In genomic region chr14:34762682-34763081, GRCm38 (mm10) we compare ENCODE assay signal across 11 mouse cellular contexts. TPM values are rescaled to one million over a fixed set of nuclear protein-coding genes. Genes with fewer than 3 reads are reported as not detected.
DNase-seq lines count a peak whose midpoint lies in the region; ATAC-seq and TF ChIP-seq lines count a peak whose summit lies in the region.
"Had no signal": no experiment of that assay in that cellular context is flagged by ENCODE, and none has a peak within 500 bp of the region (broad histone marks: within the 10 kb centered on the region; RNA-seq: fewer than 3 reads in every experiment).

No protein-coding gene starts in this region.

- intact Hi-C loops in left cerebral cortex, postnatal 36 days (cut with DNase I): no loop called here

- peak; percentile 30; the same call in 1 of the 2 replicates for ATAC-seq in hindbrain, embryonic 11.5 days (ENCODE audit: low FRiP score)
- ATAC-seq in hindbrain, embryonic 14.5 days (ENCODE audit: low FRiP score): no peak
- peak; percentile 60; the same call in 1 of the 2 replicates for ATAC-seq in kidney, embryonic 14.5 days (ENCODE audit: low FRiP score, low TSS enrichment)

- no peak overlapping the region for H3K4me2 ChIP-seq in hindbrain, embryonic 11.5 days (replicated peaks; ENCODE audit: low read depth, low read length)
- no peak overlapping the region for H3K4me2 ChIP-seq in hindbrain, embryonic 14.5 days (replicated peaks)
- no peak overlapping the region for H3K4me2 ChIP-seq in kidney, embryonic 14.5 days (replicated peaks; ENCODE audit: low read depth, low read length)
- H3K4me2 ChIP-seq: limb, embryonic 13.5 days had no signal

- H3K36me3 ChIP-seq in hindbrain, embryonic 11.5 days (ENCODE audit: control insufficient read depth, insufficient read depth, low read length): no peaks in the 10 kb centered on the region
- H3K36me3 ChIP-seq in hindbrain, embryonic 14.5 days (replicated peaks; ENCODE audit: control insufficient read depth, insufficient read depth): no peaks in the 10 kb centered on the region
- no peaks in the 10 kb centered on the region for H3K36me3 ChIP-seq in kidney, embryonic 14.5 days (ENCODE audit: control insufficient read depth, insufficient read depth, low read length)
- H3K36me3 ChIP-seq in small intestine, adult 2 months (ENCODE audit: control insufficient read depth, insufficient read depth, low read length): no peaks in the 10 kb centered on the region
- H3K36me3 ChIP-seq in heart, embryonic 10.5 days: no peaks in the 10 kb centered on the region
- H3K36me3 ChIP-seq: limb, embryonic 13.5 days had no signal

- H3K27me3 ChIP-seq in hindbrain, embryonic 11.5 days (ENCODE audit: control insufficient read depth, insufficient read depth, low read length): no peaks in the 10 kb centered on the region
- H3K27me3 ChIP-seq in hindbrain, embryonic 14.5 days (ENCODE audit: control insufficient read depth, insufficient read depth, low read length): no peaks in the 10 kb centered on the region
- H3K27me3 ChIP-seq in kidney, embryonic 14.5 days (ENCODE audit: control insufficient read depth, insufficient read depth, low read length): no peaks in the 10 kb centered on the region
- H3K27me3 ChIP-seq in small intestine, adult 2 months (ENCODE audit: control insufficient read depth, insufficient read depth, low read length): no peaks in the 10 kb centered on the region
- no peaks in the 10 kb centered on the region for H3K27me3 ChIP-seq in heart, embryonic 10.5 days (ENCODE audit: insufficient read depth, poor library complexity, severe bottlenecking)
- H3K27me3 ChIP-seq: limb, embryonic 13.5 days had no signal

- no peak overlapping the region for H3K9ac ChIP-seq in hindbrain, embryonic 11.5 days (ENCODE audit: low read depth, low read length)
- no peak overlapping the region for H3K9ac ChIP-seq in hindbrain, embryonic 14.5 days
- H3K9ac ChIP-seq in kidney, embryonic 14.5 days (ENCODE audit: low read depth, low read length): no peak overlapping the region
- H3K9ac ChIP-seq: limb, embryonic 13.5 days had no signal

- no peaks in the 10 kb centered on the region for H3K4me1 ChIP-seq in hindbrain, embryonic 11.5 days (replicated peaks; ENCODE audit: control insufficient read depth, insufficient read depth, low read length)
- H3K4me1 ChIP-seq in hindbrain, embryonic 14.5 days (replicated peaks; ENCODE audit: control insufficient read depth, insufficient read depth, low read length): no peaks in the 10 kb centered on the region
- H3K4me1 ChIP-seq in kidney, embryonic 14.5 days (ENCODE audit: control insufficient read depth, insufficient read depth, low read length): peaks cover 5% of the 10 kb centered on the region; the same call in 1 of the 2 replicates
- H3K4me1 ChIP-seq in small intestine, adult 2 months (ENCODE audit: control insufficient read depth, insufficient read depth, insufficient read length, low read length): peaks cover 30% of the 10 kb centered on the region; the same call in 1 of the 2 replicates
- H3K4me1 ChIP-seq in heart, embryonic 10.5 days: peaks cover 13% of the 10 kb centered on the region; the same call in 1 of the 2 replicates

- H3K27ac ChIP-seq in hindbrain, embryonic 11.5 days (ENCODE audit: low read depth, low read length): no peak overlapping the region
- H3K27ac ChIP-seq in hindbrain, embryonic 14.5 days: no peak overlapping the region
- H3K27ac ChIP-seq in kidney, embryonic 14.5 days (ENCODE audit: low read depth, low read length): no peak overlapping the region
- H3K27ac ChIP-seq in small intestine, adult 2 months (ENCODE audit: insufficient read depth, low read depth, low read length): peak overlapping the region; percentile 59
- H3K27ac ChIP-seq in heart, embryonic 10.5 days: no peak overlapping the region; the same call in 1 of the 2 replicates
- H3K27ac ChIP-seq: limb, embryonic 13.5 days had no signal

- H3K9me3 ChIP-seq in hindbrain, embryonic 11.5 days (ENCODE audit: control insufficient read depth, low read length): no peaks in the 10 kb centered on the region
- H3K9me3 ChIP-seq in hindbrain, embryonic 14.5 days (ENCODE audit: control insufficient read depth, low read length): no peaks in the 10 kb centered on the region
- H3K9me3 ChIP-seq in kidney, embryonic 14.5 days (ENCODE audit: control insufficient read depth, low read length): no peaks in the 10 kb centered on the region
- no peaks in the 10 kb centered on the region for H3K9me3 ChIP-seq in heart, embryonic 10.5 days
- H3K9me3 ChIP-seq: limb, embryonic 13.5 days had no signal

- no peak for TF ChIP-seq POLR2A in small intestine, adult 2 months (IDR thresholded peaks at IDR 0.05; ENCODE audit: low read depth, low read length)

- no peak for DNase-seq in hindbrain, embryonic 11.5 days (ENCODE audit: low spot score)
- DNase-seq in hindbrain, embryonic 14.5 days (ENCODE audit: low spot score): no peak
- peak; percentile 46 for DNase-seq in adrenal gland, postnatal 14 days
- no peak for DNase-seq in heart, embryonic 10.5 days (ENCODE audit: low spot score)
- DNase-seq in left cerebral cortex, postnatal 36 days (ENCODE audit: low spot score in 2 of 2): no peak
- no peak for DNase-seq in thymus, postnatal 25 days
- DNase-seq: cerebellum, adult 18-20 months had no signal

- 32% methylated on average over 10 of the region's 10 CpGs for WGBS in hindbrain, embryonic 11.5 days
- WGBS in hindbrain, embryonic 14.5 days: 40% methylated on average over 10 of the region's 10 CpGs
- WGBS in kidney, embryonic 14.5 days: 37% methylated on average over 10 of the region's 10 CpGs
- 28% methylated on average over 10 of the region's 10 CpGs for WGBS in small intestine, adult 2 months
- WGBS in heart, embryonic 10.5 days: 55% methylated on average over 10 of the region's 10 CpGs

- no peak overlapping the region for H3K4me3 ChIP-seq in hindbrain, embryonic 11.5 days (ENCODE audit: low read depth, low read length)
- no peak overlapping the region for H3K4me3 ChIP-seq in hindbrain, embryonic 14.5 days (replicated peaks; ENCODE audit: low read length)
- H3K4me3 ChIP-seq in kidney, embryonic 14.5 days (ENCODE audit: low read length): no peak overlapping the region
- no peak overlapping the region for H3K4me3 ChIP-seq in small intestine, adult 2 months (ENCODE audit: low read depth, low read length)
- H3K4me3 ChIP-seq in heart, embryonic 10.5 days: no peak overlapping the region
- H3K4me3 ChIP-seq: limb, embryonic 13.5 days had no signal

- TF ChIP-seq CTCF in small intestine, adult 2 months (IDR thresholded peaks at IDR 0.05; ENCODE audit: extremely low read depth, insufficient read length, insufficient replicate concordance, low read depth, low read length): no peak

RNA-seq across cellular contexts. Expression of gene Grid1, which starts 57.2 kb away (rescaled TPM):
- 0.54 TPM in 2 replicates for polyA plus RNA-seq in hindbrain, embryonic 11.5 days (2014; fragmentation: Nextera tagmentation; extraction: Ambion mirVana)
- 7.0 and 7.7 TPM in 2 replicates for polyA plus RNA-seq in hindbrain, embryonic 14.5 days (2014; fragmentation: Nextera tagmentation; extraction: Ambion mirVana)
- total RNA-seq in adrenal gland, postnatal 14 days (2021): 0.41 and 0.45 TPM in 2 replicates
- polyA plus RNA-seq in kidney, embryonic 14.5 days (2014; fragmentation: Nextera tagmentation; extraction: Ambion mirVana): 0.51 and 0.76 TPM in 2 replicates
- not detected in 2 replicates for polyA plus RNA-seq in small intestine, adult 2 months (2012; rRNA removed)
- 0.16 and 0.59 TPM in 2 replicates for polyA plus RNA-seq in heart, embryonic 10.5 days (2016; fragmentation: Nextera tagmentation; extraction: Ambion mirVana)
- total RNA-seq in left cerebral cortex, postnatal 36 days (2021): 10 to 100 TPM; 52.0 to 52.3 TPM
- total RNA-seq: heart, postnatal 14 days had no signal
